Mouse (Mus musculus): ENCODE measurements at regions not wholly inside any gene's neighbourhood (a gene's known extent, or its start where the extent isn't known, plus 50 kb on each side); places are given as distances from the start of the nearest gene placed in this dataset.
"Not testable (repeated sequence)": the region's sequence is repeated elsewhere in the genome, so short reads cannot be mapped to it uniquely, and the experiment has no call there.

DNA sequence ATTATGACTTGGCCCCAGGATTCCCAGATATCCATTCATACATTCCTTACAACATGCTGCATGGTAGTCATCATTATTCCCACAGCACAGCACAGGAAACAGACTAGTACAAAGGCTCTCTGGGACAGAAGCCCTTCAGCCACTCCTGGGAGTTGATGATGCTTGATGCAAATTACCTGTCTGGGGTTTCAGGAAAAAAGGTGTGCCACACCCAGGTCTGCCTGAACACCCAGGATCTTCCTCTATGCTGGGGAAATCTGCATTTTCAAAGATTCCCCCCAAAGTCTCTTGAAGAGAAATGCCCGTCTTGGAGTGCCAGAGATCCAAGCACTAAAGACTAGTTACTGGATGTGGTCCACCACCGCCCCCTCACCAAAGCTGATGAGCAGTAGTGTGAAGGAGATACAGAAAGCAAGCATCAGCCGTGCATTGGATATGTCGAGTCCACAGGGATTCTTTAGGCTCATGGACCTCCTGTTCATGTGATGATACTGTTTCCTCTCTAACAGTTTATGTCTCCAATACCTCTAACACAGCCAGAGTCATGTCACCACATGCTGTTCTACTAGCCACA is 117.2 kb downstream of the Zfp36l1 start:
- 87% methylated on average over 4 of the region's 4 CpGs for WGBS
- Histone ChIP-seq H3K27ac (0 out of 2 replicates have a peak overlapping the region, but pooled peaks have one; percentile 47), H3K27me3 (ENCODE audit: insufficient read depth, poor library complexity, severe bottlenecking) (no peaks in the 10 kb centered on the region), H3K36me3 (no peaks in the 10 kb centered on the region), H3K4me1 (peaks cover 57% of the 10 kb centered on the region), H3K9me3 (no peaks in the 10 kb centered on the region), H3K4me3 (no peak overlapping the region)
- DNase-seq (ENCODE audit: low spot score) = no peak

- peaks cover 66% of the 10 kb centered on the region for H3K4me1 ChIP-seq
- no peaks in the 10 kb centered on the region for H3K9me3 ChIP-seq
- H3K4me3 ChIP-seq = no peak overlapping the region
- no peaks in the 10 kb centered on the region for H3K27me3 ChIP-seq (ENCODE audit: insufficient read depth, poor library complexity, severe bottlenecking)
- 26% methylated on average over 5 of the region's 5 CpGs for WGBS
- no peaks in the 10 kb centered on the region for H3K36me3 ChIP-seq
- DNase-seq (ENCODE audit: low spot score) = peak; percentile 90
- H3K27ac ChIP-seq = peak overlapping the region; percentile 86
These were observed 118.8 kb downstream of the Zfp36l1 start for GRCm38 (mm10) chr12:79993821-79994571.

- WGBS = 70% methylated on average over 5 of the region's 5 CpGs
- Histone ChIP-seq H3K27me3 (ENCODE audit: insufficient read depth, poor library complexity, severe bottlenecking) (no peaks in the 10 kb centered on the region), H3K36me3 (no peaks in the 10 kb centered on the region), H3K9me3 (no peaks in the 10 kb centered on the region), H3K4me3 (no peak overlapping the region), H3K27ac (peak overlapping the region; percentile 62), H3K4me1 (peaks cover 65% of the 10 kb centered on the region)
- no peak for DNase-seq (ENCODE audit: low spot score)
These were observed 121.5 kb downstream of the Zfp36l1 start for GRCm38 (mm10) chr12:79991279-79991678.

DNA sequence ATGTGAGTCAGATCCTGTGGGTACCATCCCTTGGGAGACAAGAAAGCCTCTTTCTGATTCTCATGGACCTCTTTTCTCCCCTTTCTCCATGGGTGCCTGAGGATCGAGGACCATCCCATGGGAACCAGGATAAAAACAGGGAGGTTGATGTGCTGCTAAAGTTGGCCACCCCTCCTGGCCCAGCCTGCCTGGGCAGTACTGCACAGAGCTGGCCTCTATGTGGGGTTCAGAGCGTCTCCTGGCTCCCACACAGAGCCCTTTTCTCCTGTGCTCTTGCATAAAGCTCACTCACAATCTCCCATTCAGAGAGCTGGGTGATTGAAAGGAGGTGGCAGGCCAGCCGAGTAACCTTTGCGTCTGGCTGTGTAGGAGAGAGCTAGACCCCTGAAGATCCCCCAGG is 122.1 kb downstream of the Zfp36l1 start:
- no peaks in the 10 kb centered on the region for H3K36me3 ChIP-seq
- no peaks in the 10 kb centered on the region for H3K9me3 ChIP-seq
- H3K27me3 ChIP-seq (ENCODE audit: insufficient read depth, poor library complexity, severe bottlenecking) = no peaks in the 10 kb centered on the region
- DNase-seq (ENCODE audit: low spot score) = no peak
- H3K4me3 ChIP-seq = no peak overlapping the region
- peaks cover 70% of the 10 kb centered on the region for H3K4me1 ChIP-seq
- 64% methylated on average over 4 of the region's 4 CpGs for WGBS
- H3K27ac ChIP-seq = peak overlapping the region; percentile 62

DNA sequence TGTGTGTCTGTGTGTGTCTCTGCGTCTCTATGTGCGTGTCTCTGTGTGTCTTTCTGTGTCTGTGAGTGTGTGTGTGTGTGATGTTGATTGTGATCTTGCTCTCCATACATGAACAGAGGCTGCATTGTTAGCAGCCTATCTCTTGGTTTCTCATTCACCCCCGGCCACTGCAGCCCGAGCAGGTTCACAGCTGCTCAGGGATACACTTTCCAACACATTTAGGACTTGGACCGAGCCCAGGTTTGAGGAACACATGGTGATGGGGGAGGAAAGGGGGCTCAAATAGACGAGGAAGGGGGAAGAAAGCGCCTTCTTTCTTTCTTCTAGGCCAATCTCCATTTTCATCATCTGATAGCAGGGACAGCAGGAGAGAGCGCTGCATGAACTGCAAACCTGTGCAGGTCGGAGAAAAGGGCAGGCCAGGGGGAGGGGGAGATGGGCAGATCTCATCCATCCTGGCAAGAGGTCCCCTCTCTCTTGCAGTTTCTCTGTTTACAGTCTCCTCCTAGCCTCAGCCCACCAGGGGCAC is 123.2 kb downstream of the Zfp36l1 start:
- Histone ChIP-seq H3K27me3 (ENCODE audit: insufficient read depth, poor library complexity, severe bottlenecking) (no peaks in the 10 kb centered on the region), H3K9me3 (no peaks in the 10 kb centered on the region), H3K4me1 (peaks cover 76% of the 10 kb centered on the region), H3K27ac (peak overlapping the region; percentile 79), H3K4me3 (no peak overlapping the region), H3K36me3 (no peaks in the 10 kb centered on the region)
- 68% methylated on average over 8 of the region's 9 CpGs for WGBS
- no peak for DNase-seq (ENCODE audit: low spot score)

DNA sequence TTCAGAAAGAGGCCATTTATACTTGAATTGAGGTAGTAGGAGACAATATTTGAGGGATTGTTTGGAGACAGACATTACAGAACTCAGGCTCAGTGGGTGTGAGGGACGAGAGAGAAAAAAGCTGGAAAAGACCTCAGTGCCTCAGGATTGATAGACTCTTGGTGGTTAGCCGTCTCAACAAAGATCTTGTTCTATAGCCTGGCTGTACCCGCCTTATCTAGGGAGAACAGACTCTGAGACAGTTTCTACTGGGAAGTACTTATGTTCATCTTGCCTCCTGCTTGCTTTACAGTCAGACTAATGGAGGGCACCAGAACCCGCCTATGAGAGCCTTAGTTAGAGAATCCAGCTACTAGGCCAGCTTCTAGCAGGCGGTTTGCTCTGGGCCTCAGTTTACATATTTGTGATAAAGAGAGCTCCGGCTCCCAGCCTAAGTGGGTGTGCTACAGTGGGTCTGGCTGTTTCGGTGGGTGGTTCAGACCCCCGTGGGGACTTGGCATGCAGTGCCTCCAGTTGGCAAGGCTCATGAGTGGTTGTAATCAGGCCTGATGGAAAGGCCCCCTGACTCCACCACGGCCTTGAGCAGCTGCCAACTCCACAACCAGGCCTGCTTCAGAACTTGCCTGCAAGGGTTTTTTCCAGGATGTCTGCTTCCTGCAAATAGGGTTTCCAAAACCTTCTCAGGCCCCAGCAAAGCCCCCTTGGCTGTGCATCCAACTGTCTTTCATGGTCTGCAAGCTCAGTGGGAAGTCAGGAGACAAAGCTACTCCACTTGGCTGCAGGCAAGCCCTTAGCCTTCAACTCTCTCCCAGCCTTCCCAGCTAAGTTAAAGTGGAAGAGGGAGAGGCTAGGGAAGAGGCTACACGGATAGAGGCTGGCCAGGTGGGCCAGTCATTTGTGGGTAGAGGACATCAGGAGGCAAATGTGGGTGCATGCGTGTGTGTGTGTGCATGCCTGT is 124.1 kb downstream of the Zfp36l1 start:
- 70% methylated on average over 11 of the region's 11 CpGs for WGBS
- no peaks in the 10 kb centered on the region for H3K27me3 ChIP-seq (ENCODE audit: insufficient read depth, poor library complexity, severe bottlenecking)
- H3K4me3 ChIP-seq = no peak overlapping the region
- H3K9me3 ChIP-seq = no peaks in the 10 kb centered on the region
- DNase-seq (ENCODE audit: low spot score) = no peak
- H3K36me3 ChIP-seq = no peaks in the 10 kb centered on the region
- peak overlapping the region; percentile 79 for H3K27ac ChIP-seq
- H3K4me1 ChIP-seq = peaks cover 76% of the 10 kb centered on the region

DNA sequence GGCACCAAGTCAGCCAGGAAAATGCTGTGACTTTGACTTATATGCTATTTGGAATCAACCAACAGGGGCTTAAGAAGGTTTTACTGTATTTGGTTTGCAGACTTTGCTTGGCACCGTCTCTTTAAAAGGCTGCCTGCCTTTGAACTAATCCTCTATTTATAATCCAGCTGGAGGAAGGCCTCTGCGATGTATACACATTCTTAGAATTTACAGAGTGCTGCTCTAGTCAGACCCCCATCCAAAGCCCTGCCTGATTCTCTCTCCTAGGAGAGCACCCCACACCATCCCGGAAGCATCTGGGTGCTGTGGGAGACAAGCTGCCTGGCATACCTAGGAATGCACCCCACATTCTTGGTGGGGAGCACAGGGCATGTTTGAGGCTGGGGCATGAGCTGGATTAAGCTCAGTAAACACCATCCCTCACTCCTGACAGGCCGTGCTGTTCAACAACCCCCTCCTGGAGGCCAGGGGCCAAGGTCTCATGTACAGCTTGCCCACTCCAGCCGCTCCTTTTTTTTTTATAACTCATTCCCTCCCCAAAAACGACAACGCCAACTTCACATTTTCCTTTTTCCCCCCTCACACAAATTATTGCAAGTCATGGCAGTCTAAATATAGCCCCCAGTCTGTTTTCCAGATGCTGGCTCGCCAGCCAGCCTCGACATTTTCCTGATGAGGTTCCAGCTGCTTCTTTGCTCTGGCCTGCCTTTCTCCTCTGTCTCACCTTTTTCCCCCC is 126.4 kb downstream of the Zfp36l1 start:
- H3K27ac ChIP-seq = peak overlapping the region; percentile 87
- 38% methylated on average over 9 of the region's 9 CpGs for WGBS
- H3K9me3 ChIP-seq = no peaks in the 10 kb centered on the region
- peaks cover 74% of the 10 kb centered on the region for H3K4me1 ChIP-seq
- H3K36me3 ChIP-seq = no peaks in the 10 kb centered on the region
- no peaks in the 10 kb centered on the region for H3K27me3 ChIP-seq (ENCODE audit: insufficient read depth, poor library complexity, severe bottlenecking)
- no peak overlapping the region for H3K4me3 ChIP-seq
- DNase-seq (ENCODE audit: low spot score) = no peak

GRCm38 (mm10) chr12:79984985-79985747 is 127.6 kb downstream of the Zfp36l1 start:
- Histone ChIP-seq H3K4me3 (no peak overlapping the region), H3K36me3 (no peaks in the 10 kb centered on the region), H3K27me3 (ENCODE audit: insufficient read depth, poor library complexity, severe bottlenecking) (no peaks in the 10 kb centered on the region), H3K9me3 (no peaks in the 10 kb centered on the region), H3K4me1 (peaks cover 64% of the 10 kb centered on the region), H3K27ac (peak overlapping the region; percentile 87; the same call in 1 of the 2 replicates)
- no peak for DNase-seq (ENCODE audit: low spot score)
- WGBS = 60% methylated on average over 5 of the region's 5 CpGs

- Histone ChIP-seq H3K36me3 (no peaks in the 10 kb centered on the region), H3K4me3 (no peak overlapping the region), H3K4me1 (peaks cover 54% of the 10 kb centered on the region), H3K27ac (peak overlapping the region; percentile 67), H3K27me3 (ENCODE audit: insufficient read depth, poor library complexity, severe bottlenecking) (no peaks in the 10 kb centered on the region), H3K9me3 (no peaks in the 10 kb centered on the region)
- 47% methylated on average over 10 of the region's 10 CpGs for WGBS
- DNase-seq (ENCODE audit: low spot score) = no peak
These were observed 128.6 kb downstream of the Zfp36l1 start for GRCm38 (mm10) chr12:79984025-79984790.

DNA sequence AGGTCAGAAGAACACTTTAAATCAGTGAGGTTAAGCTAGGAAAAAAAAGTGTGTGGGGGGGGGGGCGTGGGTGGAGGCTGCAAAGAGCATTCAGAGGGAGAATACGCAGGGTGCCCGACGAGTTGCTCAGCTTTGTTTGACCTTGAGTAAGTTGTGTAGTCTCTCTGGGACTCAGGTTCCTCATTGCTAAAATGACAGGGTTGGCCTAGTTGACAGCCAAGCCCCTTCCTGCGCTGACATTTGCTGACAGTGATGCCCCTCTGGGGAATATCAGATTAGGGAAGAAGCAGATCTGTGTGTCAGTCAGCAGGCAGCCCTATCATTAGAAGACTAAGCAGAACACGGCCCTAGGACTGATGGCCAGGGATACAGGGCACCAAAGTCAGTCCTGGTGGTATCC is 129.6 kb downstream of the Zfp36l1 start:
- no peak for DNase-seq (ENCODE audit: low spot score)
- H3K4me3 ChIP-seq = no peak overlapping the region
- H3K27ac ChIP-seq = peak overlapping the region; percentile 67
- H3K36me3 ChIP-seq = no peaks in the 10 kb centered on the region
- no peaks in the 10 kb centered on the region for H3K9me3 ChIP-seq
- H3K4me1 ChIP-seq = peaks cover 45% of the 10 kb centered on the region
- no peaks in the 10 kb centered on the region for H3K27me3 ChIP-seq (ENCODE audit: insufficient read depth, poor library complexity, severe bottlenecking)
- WGBS = 30% methylated on average over 6 of the region's 6 CpGs

DNA sequence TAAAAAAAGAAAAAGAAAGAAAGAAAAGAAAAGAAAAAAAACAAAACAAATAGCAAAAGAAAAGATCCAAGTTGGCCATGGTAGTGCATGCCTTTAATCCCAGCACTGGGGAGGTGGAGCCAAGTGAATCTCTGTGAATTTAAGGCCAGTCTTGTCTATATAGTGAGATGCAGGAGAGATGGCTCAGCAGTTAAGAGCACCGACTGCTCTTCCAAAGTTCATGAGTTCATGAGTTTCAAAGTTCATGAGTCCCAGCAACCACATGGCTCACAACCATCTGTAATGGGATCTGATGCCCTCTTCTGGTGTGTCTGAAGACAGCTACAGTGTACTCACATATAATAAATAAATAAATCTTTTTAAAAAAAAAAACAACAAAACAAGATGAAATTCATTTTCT is 130.3 kb downstream of the Zfp36l1 start:
- peaks cover 45% of the 10 kb centered on the region for H3K4me1 ChIP-seq
- H3K27me3 ChIP-seq (ENCODE audit: insufficient read depth, poor library complexity, severe bottlenecking); H3K4me3 ChIP-seq; H3K27ac ChIP-seq; H3K36me3 ChIP-seq; DNase-seq (ENCODE audit: low spot score); H3K9me3 ChIP-seq: not testable (repeated sequence)
- 71% methylated on average over 1 of the region's 1 CpGs for WGBS
